Mouse (Mus musculus): ENCODE measurements around the gene Ebf1. TPM values are rescaled to one million over a fixed set of nuclear protein-coding genes. Genes with fewer than 3 reads are reported as not detected.
A peak's percentile ranks its signal among the peaks of the same experiment; 100 is the strongest.

The Ebf1 gene
- polyA plus RNA-seq, 1 experiment from 2014 or later: 16.2 TPM

- Histone ChIP-seq H3K4me2 (ENCODE audit: low read depth, low read length) (no peak overlapping the region), H3K9me3 (replicated peaks; ENCODE audit: control insufficient read depth, low read length) (no peaks in the 10 kb centered on the region), H3K36me3 (ENCODE audit: control insufficient read depth, insufficient read depth) (no peaks in the 10 kb centered on the region), H3K4me3 (ENCODE audit: low read length) (no peak overlapping the region), H3K9ac (ENCODE audit: low read length) (no peak overlapping the region), H3K4me1 (ENCODE audit: control insufficient read depth, insufficient read depth, low read length) (no peaks in the 10 kb centered on the region), H3K27me3 (ENCODE audit: control insufficient read depth, insufficient read depth, low read length) (no peaks in the 10 kb centered on the region), H3K27ac (ENCODE audit: low read length) (no peak overlapping the region)
- ATAC-seq (replicated peaks; ENCODE audit: extremely low read depth, insufficient read depth, low FRiP score): no peak
- 69% methylated on average over 4 of the region's 4 CpGs for WGBS
Measured at GRCm38 (mm10) chr11:44987796-44988195, 370.7 kb downstream of the Ebf1 start.

- Histone ChIP-seq H3K9ac (ENCODE audit: low read length) (no peak overlapping the region), H3K4me1 (ENCODE audit: control insufficient read depth, insufficient read depth, low read length) (no peaks in the 10 kb centered on the region), H3K27me3 (ENCODE audit: control insufficient read depth, insufficient read depth, low read length) (no peaks in the 10 kb centered on the region), H3K27ac (ENCODE audit: low read length) (no peak overlapping the region), H3K36me3 (ENCODE audit: control insufficient read depth, insufficient read depth) (no peaks in the 10 kb centered on the region), H3K9me3 (replicated peaks; ENCODE audit: control insufficient read depth, low read length) (no peaks in the 10 kb centered on the region), H3K4me3 (ENCODE audit: low read length) (no peak overlapping the region), H3K4me2 (ENCODE audit: low read depth, low read length) (no peak overlapping the region)
- no peak for ATAC-seq (replicated peaks; ENCODE audit: extremely low read depth, insufficient read depth, low FRiP score)
- WGBS: 79% methylated on average over 5 of the region's 5 CpGs
Measured at GRCm38 (mm10) chr11:45002681-45003286, 385.7 kb downstream of the Ebf1 start.

GRCm38 (mm10) chr11:45003716-45004437 is 386.8 kb downstream of the Ebf1 start:
- 54% methylated on average over 9 of the region's 9 CpGs for WGBS
- H3K27ac ChIP-seq (ENCODE audit: low read length): no peak overlapping the region

GRCm38 (mm10) chr11:45007311-45007710 is 390.2 kb downstream of the Ebf1 start:
- Histone ChIP-seq H3K36me3 (ENCODE audit: control insufficient read depth, insufficient read depth) (no peaks in the 10 kb centered on the region), H3K4me1 (ENCODE audit: control insufficient read depth, insufficient read depth, low read length) (no peaks in the 10 kb centered on the region), H3K9me3 (replicated peaks; ENCODE audit: control insufficient read depth, low read length) (no peaks in the 10 kb centered on the region), H3K4me3 (ENCODE audit: low read length) (no peak overlapping the region), H3K9ac (ENCODE audit: low read length) (no peak overlapping the region), H3K4me2 (ENCODE audit: low read depth, low read length) (no peak overlapping the region), H3K27me3 (ENCODE audit: control insufficient read depth, insufficient read depth, low read length) (no peaks in the 10 kb centered on the region), H3K27ac (ENCODE audit: low read length) (no peak overlapping the region)
- 75% methylated on average over 11 of the region's 11 CpGs for WGBS
- ATAC-seq (replicated peaks; ENCODE audit: extremely low read depth, insufficient read depth, low FRiP score): no peak

More at GRCm38 (mm10) chr11:45003716-45004437, 386.8 kb downstream of the Ebf1 start:
- Histone ChIP-seq H3K4me1 (ENCODE audit: control insufficient read depth, insufficient read depth, low read length) (no peaks in the 10 kb centered on the region), H3K36me3 (ENCODE audit: control insufficient read depth, insufficient read depth) (no peaks in the 10 kb centered on the region), H3K4me2 (ENCODE audit: low read depth, low read length) (no peak overlapping the region), H3K9ac (ENCODE audit: low read length) (no peak overlapping the region), H3K9me3 (replicated peaks; ENCODE audit: control insufficient read depth, low read length) (no peaks in the 10 kb centered on the region), H3K27me3 (ENCODE audit: control insufficient read depth, insufficient read depth, low read length) (no peaks in the 10 kb centered on the region), H3K4me3 (ENCODE audit: low read length) (no peak overlapping the region)
- no peak for ATAC-seq (replicated peaks; ENCODE audit: extremely low read depth, insufficient read depth, low FRiP score)

- Histone ChIP-seq H3K4me2 (ENCODE audit: low read depth, low read length) (peak overlapping the region; percentile 64), H3K27me3 (ENCODE audit: control insufficient read depth, insufficient read depth, low read length) (no peaks in the 10 kb centered on the region), H3K27ac (ENCODE audit: low read length) (no peak overlapping the region), H3K9me3 (replicated peaks; ENCODE audit: control insufficient read depth, low read length) (no peaks in the 10 kb centered on the region), H3K4me3 (ENCODE audit: low read length) (peak overlapping the region; percentile 33), H3K36me3 (ENCODE audit: control insufficient read depth, insufficient read depth) (no peaks in the 10 kb centered on the region), H3K9ac (ENCODE audit: low read length) (0 out of 2 replicates have a peak overlapping the region, but pooled peaks have one; percentile 46), H3K4me1 (ENCODE audit: control insufficient read depth, insufficient read depth, low read length) (no peaks in the 10 kb centered on the region)
- no peak for ATAC-seq (replicated peaks; ENCODE audit: extremely low read depth, insufficient read depth, low FRiP score)
- WGBS: 4% methylated on average over 7 of the region's 7 CpGs
Measured at GRCm38 (mm10) chr11:45008078-45008477, 391.0 kb downstream of the Ebf1 start.

- H3K4me3 ChIP-seq (ENCODE audit: low read length): no peak overlapping the region
- no peak for ATAC-seq (replicated peaks; ENCODE audit: extremely low read depth, insufficient read depth, low FRiP score)
- no peaks in the 10 kb centered on the region for H3K9me3 ChIP-seq (replicated peaks; ENCODE audit: control insufficient read depth, low read length)
- H3K27me3 ChIP-seq (ENCODE audit: control insufficient read depth, insufficient read depth, low read length): no peaks in the 10 kb centered on the region
- no peaks in the 10 kb centered on the region for H3K36me3 ChIP-seq (ENCODE audit: control insufficient read depth, insufficient read depth)
- H3K4me2 ChIP-seq (ENCODE audit: low read depth, low read length): no peak overlapping the region
- H3K27ac ChIP-seq (ENCODE audit: low read length): no peak overlapping the region
- H3K4me1 ChIP-seq (ENCODE audit: control insufficient read depth, insufficient read depth, low read length): no peaks in the 10 kb centered on the region
- 85% methylated on average over 5 of the region's 5 CpGs for WGBS
- H3K9ac ChIP-seq (ENCODE audit: low read length): no peak overlapping the region
Measured at GRCm38 (mm10) chr11:45008760-45009159, 391.6 kb downstream of the Ebf1 start.

- 66% methylated on average over 1 of the region's 1 CpGs for WGBS
Measured at GRCm38 (mm10) chr11:45012081-45012480, 395.0 kb downstream of the Ebf1 start.

GRCm38 (mm10) chr11:45017493-45017892 is 400.4 kb downstream of the Ebf1 start:
- no peaks in the 10 kb centered on the region for H3K9me3 ChIP-seq (replicated peaks; ENCODE audit: control insufficient read depth, low read length)
- H3K4me3 ChIP-seq (ENCODE audit: low read length): no peak overlapping the region
- H3K4me1 ChIP-seq (ENCODE audit: control insufficient read depth, insufficient read depth, low read length): no peaks in the 10 kb centered on the region
- H3K36me3 ChIP-seq (ENCODE audit: control insufficient read depth, insufficient read depth): no peaks in the 10 kb centered on the region
- H3K27ac ChIP-seq (ENCODE audit: low read length): no peak overlapping the region
- ATAC-seq (replicated peaks; ENCODE audit: extremely low read depth, insufficient read depth, low FRiP score): no peak
- H3K9ac ChIP-seq (ENCODE audit: low read length): no peak overlapping the region
- 64% methylated on average over 3 of the region's 3 CpGs for WGBS
- no peaks in the 10 kb centered on the region for H3K27me3 ChIP-seq (ENCODE audit: control insufficient read depth, insufficient read depth, low read length)
- no peak overlapping the region for H3K4me2 ChIP-seq (ENCODE audit: low read depth, low read length)

More at GRCm38 (mm10) chr11:45012081-45012480, 395.0 kb downstream of the Ebf1 start:
- H3K4me1 ChIP-seq (ENCODE audit: control insufficient read depth, insufficient read depth, low read length): no peaks in the 10 kb centered on the region
- H3K9me3 ChIP-seq (replicated peaks; ENCODE audit: control insufficient read depth, low read length): no peaks in the 10 kb centered on the region
- no peak for ATAC-seq (replicated peaks; ENCODE audit: extremely low read depth, insufficient read depth, low FRiP score)
- H3K4me2 ChIP-seq (ENCODE audit: low read depth, low read length): no peak overlapping the region
- H3K9ac ChIP-seq (ENCODE audit: low read length): no peak overlapping the region
- no peak overlapping the region for H3K27ac ChIP-seq (ENCODE audit: low read length)
- H3K36me3 ChIP-seq (ENCODE audit: control insufficient read depth, insufficient read depth): no peaks in the 10 kb centered on the region
- H3K4me3 ChIP-seq (ENCODE audit: low read length): no peak overlapping the region
- no peaks in the 10 kb centered on the region for H3K27me3 ChIP-seq (ENCODE audit: control insufficient read depth, insufficient read depth, low read length)

GRCm38 (mm10) chr11:45026012-45026411 is 408.9 kb downstream of the Ebf1 start:
- no peaks in the 10 kb centered on the region for H3K36me3 ChIP-seq (ENCODE audit: control insufficient read depth, insufficient read depth)
- H3K4me3 ChIP-seq (ENCODE audit: low read length): no peak overlapping the region
- H3K27me3 ChIP-seq (ENCODE audit: control insufficient read depth, insufficient read depth, low read length): no peaks in the 10 kb centered on the region
- WGBS: 88% methylated on average over 5 of the region's 5 CpGs
- no peak overlapping the region for H3K9ac ChIP-seq (ENCODE audit: low read length)
- H3K9me3 ChIP-seq (replicated peaks; ENCODE audit: control insufficient read depth, low read length): no peaks in the 10 kb centered on the region
- no peak overlapping the region for H3K4me2 ChIP-seq (ENCODE audit: low read depth, low read length)
- no peak for ATAC-seq (replicated peaks; ENCODE audit: extremely low read depth, insufficient read depth, low FRiP score)
- H3K27ac ChIP-seq (ENCODE audit: low read length): no peak overlapping the region
- H3K4me1 ChIP-seq (ENCODE audit: control insufficient read depth, insufficient read depth, low read length): no peaks in the 10 kb centered on the region
